Mouse (Mus musculus) heart, embryonic 13.5 days (tissue): ENCODE measurements around the gene Wwc2. TPM values are rescaled to one million over a fixed set of nuclear protein-coding genes. Genes with fewer than 3 reads are reported as not detected.

Source experiments
- ATAC-seq: fragments of 200-750 bp; cut with Nextera tagmentation; 2 replicates; pipeline ENCODE4 v1.8.0; 2017; ENCODE audit warnings: moderate TSS enrichment; ENCODE audit not compliant: insufficient number of reproducible peaks, low FRiP score, low TSS enrichment; ENCODE audit errors: extremely low read depth
- H3K27ac ChIP-seq: fragments of 300-500 bp; sonication (generic); replicated peaks from 2 replicates; pipeline ENCODE4 v1.5.1; 2015; ENCODE audit warnings: moderate library complexity, mild to moderate bottlenecking, inconsistent platforms
- H3K27me3 ChIP-seq: fragments of 300-500 bp; sonication (generic); replicated peaks from 2 replicates; pipeline ENCODE4 v1.6.1; 2015; ENCODE audit warnings: mild to moderate bottlenecking, inconsistent platforms
- H3K36me3 ChIP-seq: fragments of 300-500 bp; sonication (generic); 2 replicates; pipeline ENCODE4 v1.6.1; 2015; ENCODE audit warnings: mild to moderate bottlenecking, inconsistent platforms
- H3K4me1 ChIP-seq: fragments of 300-500 bp; sonication (generic); 2 replicates; pipeline ENCODE4 v1.6.1; 2015; ENCODE audit warnings: inconsistent platforms
- H3K4me2 ChIP-seq: fragments of 300-500 bp; sonication (generic); 2 replicates; pipeline ENCODE4 v1.6.1; 2015; ENCODE audit warnings: inconsistent platforms, mild to moderate bottlenecking, moderate library complexity
- H3K4me3 ChIP-seq: fragments of 300-500 bp; sonication (generic); 2 replicates; pipeline ENCODE4 v1.5.1; 2015; ENCODE audit warnings: moderate library complexity, mild to moderate bottlenecking, inconsistent platforms
- H3K9ac ChIP-seq: fragments of 300-500 bp; sonication (generic); 2 replicates; pipeline ENCODE4 v1.6.1; 2015; ENCODE audit warnings: inconsistent platforms, mild to moderate bottlenecking, moderate library complexity
- H3K9me3 ChIP-seq: fragments of 300-500 bp; sonication (generic); 2 replicates; pipeline ENCODE4 v1.6.1; 2016; ENCODE audit warnings: inconsistent platforms
- WGBS: fragments of 180-500 bp; shearing (Covaris S2); methylation state at CpG from one replicate; pipeline ENCODE4 v1.1.7; 2015; ENCODE audit warnings: mixed read lengths; 5-methylcytosine and 5-hydroxymethylcytosine counted together
- polyA plus RNA-seq: library from polyadenylated mRNA; unstranded; fragments of >200 nt; fragmentation: Nextera tagmentation; extraction: Ambion mirVana; gene quantifications from 2 replicates; pipeline ENCODE4 v1.2.1, GENCODE M21; 2015

The Wwc2 gene
- polyA plus RNA-seq, 1 experiment from 2014 or later = 11.1 TPM

GRCm38 (mm10) chr8:47902704-47903103, 88.0 kb downstream of the Wwc2 start:
- 79% methylated on average over 3 of the region's 3 CpGs for WGBS
- no peak for ATAC-seq
- peaks cover 18% of the 10 kb centered on the region for H3K4me1 ChIP-seq
- peaks cover 32% of the 10 kb centered on the region for H3K36me3 ChIP-seq
- H3K4me2 ChIP-seq = no peak overlapping the region
- no peak overlapping the region for H3K4me3 ChIP-seq
- no peak overlapping the region for H3K9ac ChIP-seq
- H3K27me3 ChIP-seq = no peaks in the 10 kb centered on the region
- no peak overlapping the region for H3K27ac ChIP-seq
- H3K9me3 ChIP-seq = no peaks in the 10 kb centered on the region

- 87% methylated on average over 9 of the region's 9 CpGs for WGBS
Measured at GRCm38 (mm10) chr8:47900361-47900760, 90.4 kb downstream of the Wwc2 start.

GRCm38 (mm10) chr8:47899891-47900290, 90.8 kb downstream of the Wwc2 start:
- ATAC-seq = no peak
- Histone ChIP-seq H3K9ac (no peak overlapping the region), H3K36me3 (peaks cover 56% of the 10 kb centered on the region), H3K4me3 (no peak overlapping the region), H3K27me3 (no peaks in the 10 kb centered on the region), H3K9me3 (no peaks in the 10 kb centered on the region), H3K27ac (no peak overlapping the region), H3K4me1 (peaks cover 7% of the 10 kb centered on the region), H3K4me2 (no peak overlapping the region)
- WGBS = 87% methylated on average over 3 of the region's 3 CpGs

More at GRCm38 (mm10) chr8:47900361-47900760, 90.4 kb downstream of the Wwc2 start:
- no peak for ATAC-seq
- Histone ChIP-seq H3K4me2 (no peak overlapping the region), H3K9me3 (no peaks in the 10 kb centered on the region), H3K27ac (no peak overlapping the region), H3K4me1 (peaks cover 7% of the 10 kb centered on the region), H3K27me3 (no peaks in the 10 kb centered on the region), H3K4me3 (no peak overlapping the region), H3K9ac (no peak overlapping the region), H3K36me3 (peaks cover 52% of the 10 kb centered on the region)

- Histone ChIP-seq H3K4me3 (no peak overlapping the region), H3K27ac (no peak overlapping the region), H3K4me2 (no peak overlapping the region), H3K36me3 (peaks cover 48% of the 10 kb centered on the region), H3K9ac (no peak overlapping the region), H3K9me3 (no peaks in the 10 kb centered on the region), H3K27me3 (no peaks in the 10 kb centered on the region), H3K4me1 (peaks cover 44% of the 10 kb centered on the region)
- ATAC-seq = no peak
- WGBS = 90% methylated on average over 3 of the region's 3 CpGs
Measured at GRCm38 (mm10) chr8:47892419-47892818, 98.3 kb downstream of the Wwc2 start.

GRCm38 (mm10) chr8:47891641-47892040, 99.1 kb downstream of the Wwc2 start:
- Histone ChIP-seq H3K9me3 (no peaks in the 10 kb centered on the region), H3K4me3 (no peak overlapping the region), H3K27me3 (no peaks in the 10 kb centered on the region), H3K4me2 (no peak overlapping the region), H3K4me1 (peaks cover 50% of the 10 kb centered on the region), H3K36me3 (peaks cover 43% of the 10 kb centered on the region), H3K9ac (no peak overlapping the region), H3K27ac (no peak overlapping the region)
- ATAC-seq = no peak
- 54% methylated on average over 13 of the region's 13 CpGs for WGBS

GRCm38 (mm10) chr8:47890814-47891210, 99.9 kb downstream of the Wwc2 start:
- Histone ChIP-seq H3K36me3 (peaks cover 43% of the 10 kb centered on the region), H3K27me3 (no peaks in the 10 kb centered on the region), H3K9me3 (no peaks in the 10 kb centered on the region), H3K4me3 (no peak overlapping the region), H3K4me2 (peak overlapping the region; percentile 60; the same call in 1 of the 2 replicates), H3K27ac (no peak overlapping the region), H3K4me1 (peaks cover 58% of the 10 kb centered on the region), H3K9ac (no peak overlapping the region)
- WGBS = 68% methylated on average over 13 of the region's 13 CpGs
- no peak for ATAC-seq

- Histone ChIP-seq H3K36me3 (peaks cover 41% of the 10 kb centered on the region), H3K4me1 (peaks cover 58% of the 10 kb centered on the region), H3K4me2 (peak overlapping the region; percentile 60), H3K27me3 (no peaks in the 10 kb centered on the region), H3K9ac (peak overlapping the region; percentile 47; the same call in 1 of the 2 replicates), H3K27ac (no peak overlapping the region), H3K9me3 (no peaks in the 10 kb centered on the region), H3K4me3 (no peak overlapping the region)
- no peak for ATAC-seq
- 39% methylated on average over 23 of the region's 23 CpGs for WGBS
Measured at GRCm38 (mm10) chr8:47889936-47890813, 100.5 kb downstream of the Wwc2 start.

GRCm38 (mm10) chr8:47888841-47889570, 101.7 kb downstream of the Wwc2 start:
- Histone ChIP-seq H3K9me3 (no peaks in the 10 kb centered on the region), H3K27ac (no peak overlapping the region), H3K4me2 (no peak overlapping the region), H3K9ac (no peak overlapping the region), H3K36me3 (peaks cover 40% of the 10 kb centered on the region), H3K27me3 (no peaks in the 10 kb centered on the region), H3K4me3 (no peak overlapping the region), H3K4me1 (peaks cover 59% of the 10 kb centered on the region)
- no peak for ATAC-seq
- 52% methylated on average over 11 of the region's 11 CpGs for WGBS

GRCm38 (mm10) chr8:47884306-47884705, 106.4 kb downstream of the Wwc2 start:
- Histone ChIP-seq H3K4me1 (peaks cover 54% of the 10 kb centered on the region), H3K36me3 (peaks cover 66% of the 10 kb centered on the region), H3K4me2 (no peak overlapping the region), H3K27ac (no peak overlapping the region), H3K27me3 (no peaks in the 10 kb centered on the region), H3K4me3 (no peak overlapping the region), H3K9me3 (no peaks in the 10 kb centered on the region), H3K9ac (no peak overlapping the region)
- whole genome bisulfite sequencing = 81% methylated on average over 5 of the region's 5 CpGs
- ATAC-seq = no peak

GRCm38 (mm10) chr8:47883739-47884138, 107.0 kb downstream of the Wwc2 start:
- Histone ChIP-seq H3K27ac (no peak overlapping the region), H3K9ac (no peak overlapping the region), H3K36me3 (peaks cover 71% of the 10 kb centered on the region), H3K4me1 (peaks cover 53% of the 10 kb centered on the region), H3K4me3 (no peak overlapping the region), H3K4me2 (no peak overlapping the region), H3K9me3 (no peaks in the 10 kb centered on the region), H3K27me3 (no peaks in the 10 kb centered on the region)
- 68% methylated on average over 8 of the region's 8 CpGs for WGBS
- ATAC-seq = no peak

- Histone ChIP-seq H3K36me3 (peaks cover 91% of the 10 kb centered on the region), H3K27ac (no peak overlapping the region), H3K9ac (no peak overlapping the region), H3K27me3 (no peaks in the 10 kb centered on the region), H3K9me3 (no peaks in the 10 kb centered on the region), H3K4me2 (no peak overlapping the region), H3K4me3 (no peak overlapping the region), H3K4me1 (peaks cover 34% of the 10 kb centered on the region)
- ATAC-seq = no peak
- WGBS = 51% methylated on average over 3 of the region's 3 CpGs
Measured at GRCm38 (mm10) chr8:47878516-47878915, 112.2 kb downstream of the Wwc2 start.
